Mouse (Mus musculus) CH12.LX (cell line): ENCODE data around the gene Noa1. TPM values are rescaled to one million over a fixed set of nuclear protein-coding genes. Genes with fewer than 3 reads are reported as not detected.
A peak's percentile ranks its signal among the peaks of the same experiment; 100 is the strongest.

Experiments
- DNase-seq: peaks from one replicate; pipeline ENCODE4 v3.0.0-alpha.2; 2013; ENCODE audit errors: extremely low read depth
- H3K27ac ChIP-seq: 2 replicates; pipeline ENCODE4 v1.5.1; 2012; ENCODE audit warnings: low read depth, mild to moderate bottlenecking, control low read depth, moderate library complexity; ENCODE audit not compliant: insufficient read depth
- H3K27me3 ChIP-seq: replicated peaks from 2 replicates; pipeline ENCODE3; 2012; ENCODE audit warnings: inconsistent platforms
- H3K36me3 ChIP-seq, 2 experiments: replicated peaks in 1 of 2; 2 replicates each; pipeline versions ENCODE3 to v1.6.1; 2012; ENCODE audit warnings: inconsistent platforms in 1 of 2, low read length in 1 of 2, mild to moderate bottlenecking in 1 of 2, mixed read lengths in 1 of 2, moderate library complexity in 1 of 2; ENCODE audit not compliant: control insufficient read depth in 1 of 2, insufficient read depth in 1 of 2
- H3K4me1 ChIP-seq, 2 experiments: 2 replicates each; pipeline ENCODE4 v1.6.1; 2012; ENCODE audit warnings: inconsistent platforms in 1 of 2, moderate library complexity in 1 of 2; ENCODE audit not compliant: insufficient read depth in 2 of 2, control insufficient read depth in 1 of 2
- H3K4me2 ChIP-seq: 2 replicates; pipeline ENCODE4 v1.6.1; 2012; ENCODE audit warnings: low read depth, mild to moderate bottlenecking, control low read depth; ENCODE audit not compliant: poor library complexity, insufficient read depth, severe bottlenecking
- H3K4me3 ChIP-seq, 3 experiments: fragments of 150-350 bp in 1 of 3; sonication (generic) in 1 of 3; replicated peaks in 1 of 3; 2 replicates each; pipeline versions ENCODE3 to v1.5.1; 2011 to 2012; ENCODE audit warnings: low read depth in 2 of 3, low read length in 2 of 3, mild to moderate bottlenecking in 2 of 3, moderate library complexity in 2 of 3, control low read depth in 1 of 3, improper control_type of control experiment in 1 of 3, inconsistent platforms in 1 of 3, mixed read lengths in 1 of 3; ENCODE audit not compliant: poor library complexity in 1 of 3
- H3K79me2 ChIP-seq: replicated peaks from 2 replicates; pipeline ENCODE4 v1.6.1; 2012; ENCODE audit warnings: mild to moderate bottlenecking, moderate library complexity; ENCODE audit not compliant: control insufficient read depth, poor library complexity, insufficient read depth, severe bottlenecking; ENCODE audit errors: extremely low read depth
- H3K9ac ChIP-seq: 2 replicates; pipeline ENCODE4 v1.6.1; 2012; ENCODE audit warnings: low read depth, mild to moderate bottlenecking, control low read depth, moderate library complexity; ENCODE audit not compliant: insufficient read depth
- H3K9me3 ChIP-seq: replicated peaks from 2 replicates; pipeline ENCODE3; 2012; ENCODE audit warnings: low read length, inconsistent platforms, mixed read lengths
- BHLHE40 ChIP-seq: IDR thresholded peaks from 2 replicates; pipeline ENCODE4 v1.6.1; 2011; ENCODE audit warnings: mild to moderate bottlenecking, low read depth, low read length, improper control_type of control experiment
- CHD2 ChIP-seq: IDR thresholded peaks from 2 replicates; pipeline ENCODE4 v1.6.1; 2011; ENCODE audit warnings: low read length, improper control_type of control experiment
- ELF1 ChIP-seq: IDR thresholded peaks from 2 replicates; pipeline ENCODE4 v1.6.1; 2014; ENCODE audit warnings: low read depth, mild to moderate bottlenecking, inconsistent platforms, low read length, improper control_type of control experiment
- HCFC1 ChIP-seq: IDR thresholded peaks from 2 replicates; pipeline ENCODE4 v1.6.1; 2012; ENCODE audit warnings: low read depth, mild to moderate bottlenecking, inconsistent platforms, low read length, improper control_type of control experiment
- IRF4 ChIP-seq: IDR thresholded peaks from 2 replicates; pipeline ENCODE4 v1.6.1; 2014; ENCODE audit warnings: low read depth, mild to moderate bottlenecking, inconsistent platforms, low read length, improper control_type of control experiment
- JUND ChIP-seq: conservative IDR thresholded peaks from 2 replicates; pipeline ENCODE4 v1.6.1; 2011; ENCODE audit warnings: low read depth, low read length, improper control_type of control experiment
- KAT2A ChIP-seq: IDR thresholded peaks from 2 replicates; pipeline ENCODE4 v1.6.1; 2012; ENCODE audit warnings: low read length, improper control_type of control experiment, inconsistent platforms; ENCODE audit not compliant: insufficient replicate concordance
- MAFK ChIP-seq: IDR thresholded peaks from 2 replicates; pipeline ENCODE4 v1.6.1; 2011; ENCODE audit warnings: low read length, improper control_type of control experiment; ENCODE audit not compliant: insufficient replicate concordance
- MAX ChIP-seq: IDR thresholded peaks from 2 replicates; pipeline ENCODE4 v1.6.1; 2011; ENCODE audit warnings: low read length, improper control_type of control experiment
- MEF2A ChIP-seq: IDR thresholded peaks from 2 replicates; pipeline ENCODE4 v1.6.1; 2014; ENCODE audit warnings: low read depth, mild to moderate bottlenecking, inconsistent platforms, low read length, improper control_type of control experiment, borderline replicate concordance
- MXI1 ChIP-seq: IDR thresholded peaks from 2 replicates; pipeline ENCODE4 v1.6.1; 2011; ENCODE audit warnings: mild to moderate bottlenecking, low read depth, low read length, improper control_type of control experiment
- MYC ChIP-seq: IDR thresholded peaks from 2 replicates; pipeline ENCODE4 v1.6.1; 2011; ENCODE audit warnings: low read depth, mild to moderate bottlenecking, improper control_type of control experiment, low read length
- NELFE ChIP-seq: IDR thresholded peaks from 2 replicates; pipeline ENCODE4 v1.6.1; 2011; ENCODE audit warnings: low read depth, low read length, improper control_type of control experiment
- NRF1 ChIP-seq: IDR thresholded peaks from 2 replicates; pipeline ENCODE4 v1.6.1; 2014; ENCODE audit warnings: low read depth, mild to moderate bottlenecking, inconsistent platforms, low read length, improper control_type of control experiment, moderate library complexity
- PAX5 ChIP-seq: IDR thresholded peaks from 2 replicates; pipeline ENCODE4 v1.6.1; 2012; ENCODE audit warnings: low read length, inconsistent platforms, mixed read lengths
- POLR2A ChIP-seq: IDR thresholded peaks from 2 replicates; pipeline ENCODE4 v1.6.1; 2011; ENCODE audit warnings: low read depth, mild to moderate bottlenecking, improper control_type of control experiment, low read length
- RAD21 ChIP-seq: IDR thresholded peaks from 2 replicates; pipeline ENCODE4 v1.6.1; 2011; ENCODE audit warnings: low read depth, mild to moderate bottlenecking, low read length, improper control_type of control experiment, moderate library complexity
- SIN3A ChIP-seq: IDR thresholded peaks from 2 replicates; pipeline ENCODE4 v1.6.1; 2012; ENCODE audit warnings: low read length, improper control_type of control experiment, inconsistent platforms
- TBP ChIP-seq: conservative IDR thresholded peaks from 2 replicates; pipeline ENCODE4 v1.6.1; 2011; ENCODE audit warnings: low read depth, low read length, improper control_type of control experiment
- TCF12 ChIP-seq: IDR thresholded peaks from 2 replicates; pipeline ENCODE4 v1.6.1; 2014; ENCODE audit warnings: low read depth, mild to moderate bottlenecking, inconsistent platforms, low read length, improper control_type of control experiment
- UBTF ChIP-seq: IDR thresholded peaks from 2 replicates; pipeline ENCODE4 v1.6.1; 2012; ENCODE audit warnings: low read depth, mild to moderate bottlenecking, inconsistent platforms, low read length, improper control_type of control experiment, moderate library complexity
- USF2 ChIP-seq: conservative IDR thresholded peaks from 2 replicates; pipeline ENCODE4 v1.6.1; 2011; ENCODE audit warnings: low read depth, low read length, improper control_type of control experiment
- ZMIZ1 ChIP-seq: IDR thresholded peaks from 2 replicates; pipeline ENCODE4 v1.6.1; 2012; ENCODE audit warnings: low read depth, mild to moderate bottlenecking, inconsistent platforms, low read length, improper control_type of control experiment
- dilution Hi-C: fragments of 300-500 bp; cut with MboI; formaldehyde crosslinking; loops from 2 replicates; pipeline ENCODE4 v1.14.3; 2020; ENCODE audit warnings: low sequenced_read_pairs; ENCODE audit not compliant: extremely low pct_unique_long_range_greater_than_20kb, extremely low pct_ligation_motif_present
- in situ Hi-C: fragments of 300-500 bp; cut with MboI; formaldehyde crosslinking; loops from 3 replicates; pipeline ENCODE4 v1.14.3; 2019; ENCODE audit warnings: low sequenced_read_pairs, low pct_ligation_motif_present, low pct_unique_long_range_greater_than_20kb, mixed read lengths
- polyA plus RNA-seq: library from polyadenylated mRNA; unstranded; fragments of >175 nt; gene quantifications from 2 replicates; pipeline ENCODE4 v1.2.1, GENCODE M21; 2012; ENCODE audit warnings: low read depth; ENCODE audit not compliant: insufficient read length
- total RNA-seq, 2 experiments: library from RNA; depleted of rRNA; stranded (reverse); fragments of 300-350 nt in 1 of 2; fragments of >200 nt in 1 of 2; gene quantifications; 2 replicates each; pipeline ENCODE4 v1.2.3; 2012 to 2014

Gene Noa1
- 25.8 and 33.0 TPM in 2 replicates for total RNA-seq (2012; rRNA removed)
- 44.3 and 45.7 TPM in 2 replicates for total RNA-seq (2014; rRNA removed)
- polyA plus RNA-seq: 59.4 and 60.7 TPM in 2 replicates

- in situ Hi-C loops: no loop called here
- dilution Hi-C loops: no loop called here
- Histone ChIP-seq H3K4me2 (peak within 1 kb of the TSS; percentile 88), H3K9me3 (no peaks in the 10 kb centered on the region), H3K4me1 (peaks cover 7 to 40% of the 10 kb centered on the region in 2 experiments), H3K27ac (peak within 1 kb of the TSS; percentile 66), H3K27me3 (no peaks in the 10 kb centered on the region), H3K4me3 (peak within 1 kb of the TSS; percentile 95 to 96 (median 96)), H3K9ac (peak within 1 kb of the TSS; percentile 91), H3K79me2 (peaks cover 72% of the 10 kb centered on the region), H3K36me3 (peaks cover 28 to 53% of the 10 kb centered on the region in 2 experiments)
- peak; percentile 98 for DNase-seq
- TF ChIP-seq NELFE (peak; percentile 79), PAX5 (no peak), BHLHE40 (peak; percentile 50), ELF1 (peak; percentile 62; the same call in 1 of the 2 replicates), MAX (peak; percentile 89), MAFK (no peak), MXI1 (peak; percentile 98), KAT2A (no peak), TBP (peak; percentile 87), POLR2A (peak; percentile 97), RAD21 (no peak), MEF2A (peak; percentile 56; the same call in 1 of the 2 replicates), MYC (peak; percentile 89), JUND (no peak), USF2 (no peak), IRF4 (0 out of 2 replicates have a peak, but pooled peaks have one; percentile 10), SIN3A (peak; percentile 91; the same call in 1 of the 2 replicates), NRF1 (peak; percentile 86), CHD2 (peak; percentile 99), TCF12 (peak; percentile 53; the same call in 1 of the 2 replicates), UBTF (0 out of 2 replicates have a peak, but pooled peaks have one; percentile 34), ZMIZ1 (peak; percentile 58; the same call in 1 of the 2 replicates), HCFC1 (peak; percentile 72)
Observed at GRCm38 (mm10) chr5:77309924-77310772, at the start of gene Noa1, which contains the start of gene Polr2b. Noa1 (minus strand) TSS chr5:77310084. Polr2b (plus strand) TSS chr5:77310147.
